Comparison of ENCODE assay signal across 24 mouse cellular contexts in the genomic region with DNA sequence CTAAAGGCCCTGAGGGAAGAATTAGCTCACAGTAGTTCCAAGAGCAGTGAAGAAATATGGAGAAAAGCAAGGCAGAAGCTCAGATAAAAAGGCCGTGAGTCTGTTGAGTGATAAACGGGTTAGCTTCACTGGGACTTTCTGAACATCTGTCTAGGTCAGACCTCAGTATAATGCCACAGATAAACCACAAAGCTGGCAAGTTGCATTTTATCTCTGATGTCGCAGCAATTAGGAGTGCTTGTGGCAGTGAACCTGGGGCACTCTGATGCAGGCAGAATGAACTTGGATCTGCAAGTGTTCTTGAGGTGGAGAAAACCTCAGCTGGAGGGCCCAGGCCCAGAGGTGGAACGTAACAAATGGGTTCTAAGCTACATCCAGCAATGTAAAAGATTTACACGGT. TPM values are rescaled to one million over a fixed set of nuclear protein-coding genes. Genes with fewer than 3 reads are reported as not detected.
DNase-seq lines count a peak whose midpoint lies in the region; ATAC-seq and TF ChIP-seq lines count a peak whose summit lies in the region.
"Had no signal": no experiment of that assay in that cellular context is flagged by ENCODE, and none has a peak within 500 bp of the region (broad histone marks: within the 10 kb centered on the region; RNA-seq: fewer than 3 reads in every experiment).

No protein-coding gene starts in this region.

- TF ChIP-seq CTCF in liver, embryonic 14.5 days (IDR thresholded peaks at IDR 0.05; ENCODE audit: low read depth) = no peak
- TF ChIP-seq CTCF in thymus, adult 2 months (IDR thresholded peaks at IDR 0.05; ENCODE audit: borderline replicate concordance, control insufficient read depth, extremely low read depth, insufficient read depth, low read length, poor library complexity) = no peak

- no peak overlapping the region for H3K9ac ChIP-seq in liver, embryonic 14.5 days (replicated peaks)
- no peak overlapping the region for H3K9ac ChIP-seq in hindbrain, embryonic 16.5 days (ENCODE audit: low read depth, low read length)
- no peak overlapping the region for H3K9ac ChIP-seq in hindbrain, embryonic 13.5 days
- H3K9ac ChIP-seq in kidney, embryonic 14.5 days (ENCODE audit: low read depth, low read length) = no peak overlapping the region
- H3K9ac ChIP-seq: embryonic facial prominence, embryonic 12.5 days; heart, embryonic 15.5 days; limb, embryonic 12.5 days; lung, embryonic 15.5 days; midbrain, embryonic 12.5 days; neural tube, embryonic 12.5 days had no signal

- no peaks in the 10 kb centered on the region for H3K27me3 ChIP-seq in liver, embryonic 14.5 days (ENCODE audit: control insufficient read depth, insufficient read depth, low read length)
- no peaks in the 10 kb centered on the region for H3K27me3 ChIP-seq in thymus, adult 2 months (ENCODE audit: control insufficient read depth, insufficient read depth, low read length)
- H3K27me3 ChIP-seq in hindbrain, embryonic 16.5 days (replicated peaks; ENCODE audit: control insufficient read depth, insufficient read depth, low read length) = no peaks in the 10 kb centered on the region
- H3K27me3 ChIP-seq in hindbrain, embryonic 13.5 days = no peaks in the 10 kb centered on the region
- no peaks in the 10 kb centered on the region for H3K27me3 ChIP-seq in embryonic facial prominence, embryonic 10.5 days (replicated peaks; ENCODE audit: low read depth, poor library complexity, severe bottlenecking)
- no peaks in the 10 kb centered on the region for H3K27me3 ChIP-seq in kidney, embryonic 14.5 days (ENCODE audit: control insufficient read depth, insufficient read depth, low read length)
- H3K27me3 ChIP-seq: embryonic facial prominence, embryonic 12.5 days; heart, embryonic 15.5 days; lung, embryonic 15.5 days; midbrain, embryonic 12.5 days; neural tube, embryonic 12.5 days had no signal

- no peaks in the 10 kb centered on the region for H3K36me3 ChIP-seq in liver, embryonic 14.5 days (replicated peaks; ENCODE audit: control insufficient read depth, insufficient read depth, low read depth)
- H3K36me3 ChIP-seq in thymus, adult 2 months (ENCODE audit: control insufficient read depth, insufficient read depth, low read length) = no peaks in the 10 kb centered on the region
- H3K36me3 ChIP-seq in hindbrain, embryonic 16.5 days (ENCODE audit: control insufficient read depth, insufficient read depth, low read length) = no peaks in the 10 kb centered on the region
- H3K36me3 ChIP-seq in hindbrain, embryonic 13.5 days = no peaks in the 10 kb centered on the region
- no peaks in the 10 kb centered on the region for H3K36me3 ChIP-seq in embryonic facial prominence, embryonic 10.5 days (replicated peaks)
- no peaks in the 10 kb centered on the region for H3K36me3 ChIP-seq in kidney, embryonic 14.5 days (ENCODE audit: control insufficient read depth, insufficient read depth, low read length)
- H3K36me3 ChIP-seq: embryonic facial prominence, embryonic 12.5 days; heart, embryonic 15.5 days; hindbrain, embryonic 10.5 days; limb, embryonic 12.5 days; lung, embryonic 15.5 days; midbrain, embryonic 12.5 days; neural tube, embryonic 12.5 days had no signal

- H3K27ac ChIP-seq in liver, embryonic 14.5 days = no peak overlapping the region
- H3K27ac ChIP-seq in thymus, adult 2 months (ENCODE audit: control insufficient read depth, insufficient read depth, low read length) = no peak overlapping the region
- no peak overlapping the region for H3K27ac ChIP-seq in hindbrain, embryonic 16.5 days (ENCODE audit: low read depth, low read length)
- H3K27ac ChIP-seq in hindbrain, embryonic 13.5 days = no peak overlapping the region
- H3K27ac ChIP-seq in embryonic facial prominence, embryonic 10.5 days (replicated peaks) = no peak overlapping the region
- H3K27ac ChIP-seq in kidney, embryonic 14.5 days (ENCODE audit: low read depth, low read length) = no peak overlapping the region
- H3K27ac ChIP-seq: embryonic facial prominence, embryonic 12.5 days; heart, embryonic 15.5 days; hindbrain, embryonic 10.5 days; limb, embryonic 12.5 days; lung, embryonic 15.5 days; midbrain, embryonic 12.5 days; neural tube, embryonic 12.5 days had no signal

- peak; percentile 88 for TF ChIP-seq EP300 in liver, embryonic 14.5 days (IDR thresholded peaks at IDR 0.05; ENCODE audit: low read depth)

- peak; percentile 92 for ATAC-seq in liver, embryonic 14.5 days (ENCODE audit: insufficient read depth)
- ATAC-seq in hindbrain, embryonic 16.5 days = no peak
- no peak for ATAC-seq in hindbrain, embryonic 13.5 days (ENCODE audit: low FRiP score)
- ATAC-seq in kidney, embryonic 14.5 days (ENCODE audit: low FRiP score, low TSS enrichment) = no peak
- ATAC-seq: forebrain, embryonic 14.5 days had no signal

- no peak for TF ChIP-seq POLR2A in thymus, adult 2 months (IDR thresholded peaks at IDR 0.05; ENCODE audit: control insufficient read depth, extremely low read depth, insufficient read depth, low read length, poor library complexity)

- 15% methylated on average over 5 of the region's 5 CpGs for WGBS in liver, embryonic 14.5 days (ENCODE audit: insufficient replicate concordance)
- WGBS in thymus, adult 2 months = 11% methylated on average over 5 of the region's 5 CpGs
- 79% methylated on average over 5 of the region's 5 CpGs for WGBS in hindbrain, embryonic 16.5 days
- WGBS in hindbrain, embryonic 13.5 days = 72% methylated on average over 5 of the region's 5 CpGs
- 84% methylated on average over 5 of the region's 5 CpGs for WGBS in embryonic facial prominence, embryonic 10.5 days
- WGBS in kidney, embryonic 14.5 days = 85% methylated on average over 5 of the region's 5 CpGs

- H3K4me2 ChIP-seq in liver, embryonic 14.5 days (ENCODE audit: low read depth) = no peak overlapping the region
- no peak overlapping the region for H3K4me2 ChIP-seq in hindbrain, embryonic 16.5 days (ENCODE audit: low read length)
- H3K4me2 ChIP-seq in hindbrain, embryonic 13.5 days = no peak overlapping the region
- no peak overlapping the region for H3K4me2 ChIP-seq in kidney, embryonic 14.5 days (replicated peaks; ENCODE audit: low read depth, low read length)
- H3K4me2 ChIP-seq: embryonic facial prominence, embryonic 12.5 days; heart, embryonic 15.5 days; limb, embryonic 12.5 days; lung, embryonic 15.5 days; midbrain, embryonic 12.5 days; neural tube, embryonic 12.5 days had no signal

- peaks cover 0 to 16% of the 10 kb centered on the region in 2 experiments; a peak in 3 of 4 replicates for H3K4me1 ChIP-seq in liver, embryonic 14.5 days (replicated peaks; ENCODE audit: control insufficient read depth in 2 of 2, insufficient read depth in 2 of 2, low read length in 1 of 2)
- peaks cover 8% of the 10 kb centered on the region for H3K4me1 ChIP-seq in thymus, adult 2 months (replicated peaks; ENCODE audit: control insufficient read depth, insufficient read depth, low read length)
- H3K4me1 ChIP-seq in hindbrain, embryonic 16.5 days (ENCODE audit: control insufficient read depth, insufficient read depth, low read depth, low read length) = no peaks in the 10 kb centered on the region
- no peaks in the 10 kb centered on the region for H3K4me1 ChIP-seq in hindbrain, embryonic 13.5 days (replicated peaks)
- H3K4me1 ChIP-seq in embryonic facial prominence, embryonic 10.5 days = no peaks in the 10 kb centered on the region
- H3K4me1 ChIP-seq in kidney, embryonic 14.5 days (ENCODE audit: control insufficient read depth, insufficient read depth, low read length) = no peaks in the 10 kb centered on the region
- H3K4me1 ChIP-seq: embryonic facial prominence, embryonic 12.5 days; heart, embryonic 15.5 days; hindbrain, embryonic 10.5 days; limb, embryonic 12.5 days; lung, embryonic 15.5 days; midbrain, embryonic 12.5 days; neural tube, embryonic 12.5 days had no signal

- no peak overlapping the region for H3K4me3 ChIP-seq in liver, embryonic 14.5 days (ENCODE audit: insufficient read depth in 1 of 2, low read depth in 2 of 2, low read length in 2 of 2)
- no peak overlapping the region for H3K4me3 ChIP-seq in thymus, adult 2 months (ENCODE audit: control insufficient read depth, insufficient read depth, low read length)
- H3K4me3 ChIP-seq in hindbrain, embryonic 16.5 days (ENCODE audit: low read length) = no peak overlapping the region
- no peak overlapping the region for H3K4me3 ChIP-seq in hindbrain, embryonic 13.5 days
- H3K4me3 ChIP-seq in embryonic facial prominence, embryonic 10.5 days = no peak overlapping the region
- H3K4me3 ChIP-seq in kidney, embryonic 14.5 days (ENCODE audit: low read length) = no peak overlapping the region
- H3K4me3 ChIP-seq: embryonic facial prominence, embryonic 12.5 days; erythroblast, embryonic 14.5 days; heart, embryonic 15.5 days; hindbrain, embryonic 10.5 days; limb, embryonic 12.5 days; lung, embryonic 15.5 days; midbrain, embryonic 12.5 days; neural tube, embryonic 12.5 days had no signal

- DNase-seq in 416B (ENCODE audit: low read depth) = peak; percentile 32
- DNase-seq in c-Kit-positive CD71-positive TER-119-negative erythroid progenitor cells, embryonic 14.5 days (ENCODE audit: low read depth) = peak; percentile 67
- DNase-seq in liver, embryonic 14.5 days (ENCODE audit: low read depth in 3 of 3, low spot score in 3 of 3) = peak; percentile 50 to 52 (median 52)
- DNase-seq in thymus, adult 2 months = peak; percentile 19
- DNase-seq in embryonic facial prominence, embryonic 10.5 days (ENCODE audit: low spot score) = no peak
- DNase-seq: adrenal gland, postnatal 25 days; cerebellum, adult 2 months; gastrocnemius, postnatal 25 days; kidney, adult 9 months; kidney, postnatal 4 days; layer of hippocampus, adult 9-11 months; lung, postnatal 4 days had no signal

- no peaks in the 10 kb centered on the region for H3K9me3 ChIP-seq in liver, embryonic 14.5 days (ENCODE audit: control insufficient read depth, low read length)
- no peaks in the 10 kb centered on the region for H3K9me3 ChIP-seq in hindbrain, embryonic 16.5 days (ENCODE audit: control insufficient read depth, low read length)
- H3K9me3 ChIP-seq in hindbrain, embryonic 13.5 days = no peaks in the 10 kb centered on the region
- no peaks in the 10 kb centered on the region for H3K9me3 ChIP-seq in embryonic facial prominence, embryonic 10.5 days
- no peaks in the 10 kb centered on the region for H3K9me3 ChIP-seq in kidney, embryonic 14.5 days (ENCODE audit: control insufficient read depth, low read length)
- H3K9me3 ChIP-seq: embryonic facial prominence, embryonic 12.5 days; heart, embryonic 15.5 days; hindbrain, embryonic 10.5 days; limb, embryonic 12.5 days; lung, embryonic 15.5 days; midbrain, embryonic 12.5 days; neural tube, embryonic 12.5 days had no signal

RNA-seq across cellular contexts. Expression of gene Hivep2, which starts 36.6 kb away (rescaled TPM):
- polyA plus RNA-seq in liver, embryonic 14.5 days (2012; rRNA removed) = 0.25 and 0.33 TPM in 2 replicates
- polyA plus RNA-seq in liver, embryonic 14.5 days (2014; fragmentation: Nextera tagmentation; extraction: Ambion mirVana) = 0.32 and 0.48 TPM in 2 replicates
- polyA plus RNA-seq in thymus, adult 2 months (2012; rRNA removed) = 26.4 and 32.0 TPM in 2 replicates
- polyA plus RNA-seq in hindbrain, embryonic 16.5 days (2015; fragmentation: Nextera tagmentation; extraction: Ambion mirVana) = 10.6 and 12.5 TPM in 2 replicates
- 7.0 and 7.6 TPM in 2 replicates for polyA plus RNA-seq in hindbrain, embryonic 13.5 days (2015; fragmentation: Nextera tagmentation; extraction: Ambion mirVana)
- polyA plus RNA-seq in embryonic facial prominence, embryonic 10.5 days (2016; fragmentation: Nextera tagmentation; extraction: Ambion mirVana) = 1.7 and 1.9 TPM in 2 replicates
- 6.1 and 7.9 TPM in 2 replicates for polyA plus RNA-seq in kidney, embryonic 14.5 days (2014; fragmentation: Nextera tagmentation; extraction: Ambion mirVana)
- polyA plus RNA-seq: erythroblast, embryonic 14.5 days had no signal
